Mouse (Mus musculus) heart, postnatal 0 days (tissue): Measurements from ENCODE around the gene Sept8.
A peak's percentile ranks its signal among the peaks of the same experiment; 100 is the strongest.

Experiments
- CTCF ChIP-seq: IDR thresholded peaks from 2 replicates; pipeline ENCODE4 v1.5.1; 2016; ENCODE audit warnings: antibody characterized with exemption, control low read depth, low read depth
- EP300 ChIP-seq: IDR thresholded peaks from 2 replicates; pipeline ENCODE4 v1.6.1; 2016; ENCODE audit warnings: antibody characterized with exemption, low read depth

DNA sequence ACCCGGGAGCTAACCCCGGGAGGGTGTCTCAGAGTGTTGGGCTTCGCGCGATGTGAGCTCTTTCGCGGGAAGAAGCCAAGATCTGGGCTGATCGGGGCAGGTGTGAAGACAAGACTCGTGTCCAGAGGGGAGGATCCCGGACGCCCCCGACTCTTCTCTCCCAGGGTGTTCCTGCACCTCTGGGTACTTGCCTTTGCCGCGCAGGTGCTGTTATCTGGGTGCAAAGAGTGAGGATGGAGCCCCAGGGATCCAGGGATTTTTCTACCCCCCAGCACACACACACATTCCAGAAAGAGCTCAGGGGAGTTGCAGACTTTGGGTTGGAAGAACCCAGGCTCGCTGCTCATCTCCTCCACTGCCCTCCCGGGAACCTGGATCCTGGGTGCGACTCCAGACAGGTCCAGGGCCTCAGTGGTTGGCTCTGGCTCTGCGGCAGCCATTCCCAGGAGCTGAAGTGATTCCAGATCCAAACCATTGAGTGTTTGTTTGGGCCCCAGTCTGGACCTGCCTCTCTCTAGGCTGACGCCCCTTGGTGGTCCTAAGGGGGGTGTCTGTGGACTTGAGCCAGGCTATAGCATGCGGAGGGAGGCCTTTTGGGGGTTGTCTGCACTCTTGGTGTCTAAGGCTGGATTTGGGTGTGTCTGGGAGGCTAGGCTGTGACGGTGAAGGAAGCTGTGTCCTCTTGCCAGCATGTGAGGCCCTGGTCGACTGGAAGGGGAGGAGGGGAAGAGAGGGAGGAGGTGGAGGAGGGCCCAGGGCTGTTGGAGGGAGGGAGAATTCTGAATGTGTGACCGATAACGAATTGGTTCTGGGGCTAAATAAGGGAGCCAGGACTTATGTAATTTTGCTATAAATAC is 1.3 kb downstream of the Sept8 start:
- TF ChIP-seq CTCF, result 0 out of 2 replicates have a peak, but pooled peaks have one; percentile 4
- TF ChIP-seq EP300, result no peak
